Mouse (Mus musculus): ENCODE measurements around the gene Rab37. TPM values are rescaled to one million over a fixed set of nuclear protein-coding genes. Genes with fewer than 3 reads are reported as not detected.

The Rab37 gene
- polyA plus RNA-seq, 1 experiment from 2014 or later: 0.93 TPM

GRCm38 (mm10) chr11:115086213-115086612 is 5.0 kb upstream of the Rab37 start:
- Histone ChIP-seq H3K4me1 (peaks cover 18% of the 10 kb centered on the region), H3K27ac (replicated peaks) (no peak overlapping the region), H3K4me3 (replicated peaks) (no peak overlapping the region), H3K9me3 (replicated peaks) (no peaks in the 10 kb centered on the region), H3K4me2 (no peak overlapping the region), H3K27me3 (replicated peaks) (peaks cover 32% of the 10 kb centered on the region), H3K9ac (replicated peaks) (no peak overlapping the region; the same call in 1 of the 2 replicates), H3K36me3 (no peaks in the 10 kb centered on the region)
- no peak for ATAC-seq (ENCODE audit: low FRiP score)
- 64% methylated on average over 7 of the region's 7 CpGs for WGBS

- H3K4me1 ChIP-seq: peaks cover 15% of the 10 kb centered on the region
- H3K4me2 ChIP-seq: no peak overlapping the region
- no peaks in the 10 kb centered on the region for H3K9me3 ChIP-seq (replicated peaks)
- H3K4me3 ChIP-seq (replicated peaks): no peak overlapping the region
- ATAC-seq (ENCODE audit: low FRiP score): no peak
- WGBS: 67% methylated on average over 6 of the region's 6 CpGs
- H3K27me3 ChIP-seq (replicated peaks): peaks cover 38% of the 10 kb centered on the region
- H3K9ac ChIP-seq (replicated peaks): no peak overlapping the region
- H3K27ac ChIP-seq (replicated peaks): no peak overlapping the region
- H3K36me3 ChIP-seq: no peaks in the 10 kb centered on the region
Observed at GRCm38 (mm10) chr11:115089853-115090252, 1.4 kb upstream of the Rab37 start.

- ATAC-seq (ENCODE audit: low FRiP score): no peak
- 21% methylated on average over 4 of the region's 4 CpGs for WGBS
- H3K4me1 ChIP-seq: peaks cover 13% of the 10 kb centered on the region
- H3K9me3 ChIP-seq (replicated peaks): no peaks in the 10 kb centered on the region
- H3K36me3 ChIP-seq: no peaks in the 10 kb centered on the region
- H3K27me3 ChIP-seq (replicated peaks): peaks cover 30% of the 10 kb centered on the region
- H3K27ac ChIP-seq (replicated peaks): no peak overlapping the region
- H3K4me3 ChIP-seq (replicated peaks): no peak overlapping the region
- no peak overlapping the region for H3K9ac ChIP-seq (replicated peaks)
- H3K4me2 ChIP-seq: peak overlapping the region; percentile 59
Observed at GRCm38 (mm10) chr11:115092140-115092539, 909 bp downstream of the Rab37 start.

- Histone ChIP-seq H3K27ac (replicated peaks) (no peak overlapping the region), H3K9ac (replicated peaks) (no peak overlapping the region), H3K36me3 (no peaks in the 10 kb centered on the region), H3K9me3 (replicated peaks) (no peaks in the 10 kb centered on the region), H3K4me2 (no peak overlapping the region), H3K27me3 (replicated peaks) (no peaks in the 10 kb centered on the region; the same call in 1 of the 2 replicates), H3K4me3 (replicated peaks) (no peak overlapping the region), H3K4me1 (0 out of 2 replicates have a peak, but pooled peaks cover 5% of the 10 kb centered on the region)
- 70% methylated on average over 10 of the region's 10 CpGs for WGBS
- no peak for ATAC-seq (ENCODE audit: low FRiP score)
Observed at GRCm38 (mm10) chr11:115098203-115098932, 7.1 kb downstream of the Rab37 start.

- 60% methylated on average over 16 of the region's 16 CpGs for WGBS
- Histone ChIP-seq H3K4me3 (replicated peaks) (no peak overlapping the region), H3K9me3 (replicated peaks) (no peaks in the 10 kb centered on the region), H3K9ac (replicated peaks) (no peak overlapping the region), H3K4me1 (0 out of 2 replicates have a peak, but pooled peaks cover 5% of the 10 kb centered on the region), H3K4me2 (no peak overlapping the region), H3K36me3 (no peaks in the 10 kb centered on the region), H3K27ac (replicated peaks) (no peak overlapping the region), H3K27me3 (replicated peaks) (no peaks in the 10 kb centered on the region)
- ATAC-seq (ENCODE audit: low FRiP score): no peak
Observed at GRCm38 (mm10) chr11:115099241-115099840, 8.1 kb downstream of the Rab37 start.

GRCm38 (mm10) chr11:115100032-115100621 is 8.9 kb downstream of the Rab37 start:
- no peak for ATAC-seq (ENCODE audit: low FRiP score)
- H3K27ac ChIP-seq (replicated peaks): no peak overlapping the region
- no peak overlapping the region for H3K4me2 ChIP-seq
- H3K9ac ChIP-seq (replicated peaks): no peak overlapping the region
- H3K4me3 ChIP-seq (replicated peaks): no peak overlapping the region
- H3K27me3 ChIP-seq (replicated peaks): no peaks in the 10 kb centered on the region
- H3K36me3 ChIP-seq: no peaks in the 10 kb centered on the region
- H3K9me3 ChIP-seq (replicated peaks): no peaks in the 10 kb centered on the region
- WGBS: 77% methylated on average over 5 of the region's 5 CpGs
- 0 out of 2 replicates have a peak, but pooled peaks cover 5% of the 10 kb centered on the region for H3K4me1 ChIP-seq

- no peak for ATAC-seq (ENCODE audit: low FRiP score)
- Histone ChIP-seq H3K36me3 (no peaks in the 10 kb centered on the region), H3K4me3 (replicated peaks) (no peak overlapping the region), H3K27ac (replicated peaks) (no peak overlapping the region), H3K4me1 (0 out of 2 replicates have a peak, but pooled peaks cover 5% of the 10 kb centered on the region), H3K4me2 (no peak overlapping the region), H3K9me3 (replicated peaks) (no peaks in the 10 kb centered on the region), H3K9ac (replicated peaks) (no peak overlapping the region), H3K27me3 (replicated peaks) (no peaks in the 10 kb centered on the region)
- WGBS: 56% methylated on average over 7 of the region's 7 CpGs
Observed at GRCm38 (mm10) chr11:115100741-115101140, 9.5 kb downstream of the Rab37 start.

GRCm38 (mm10) chr11:115101615-115102051 is 10.4 kb downstream of the Rab37 start:
- Histone ChIP-seq H3K36me3 (no peaks in the 10 kb centered on the region), H3K27ac (replicated peaks) (no peak overlapping the region), H3K9ac (replicated peaks) (no peak overlapping the region), H3K9me3 (replicated peaks) (no peaks in the 10 kb centered on the region), H3K27me3 (replicated peaks) (no peaks in the 10 kb centered on the region), H3K4me2 (no peak overlapping the region), H3K4me1 (0 out of 2 replicates have a peak, but pooled peaks cover 5% of the 10 kb centered on the region), H3K4me3 (replicated peaks) (no peak overlapping the region)
- WGBS: 68% methylated on average over 6 of the region's 6 CpGs
- no peak for ATAC-seq (ENCODE audit: low FRiP score)

GRCm38 (mm10) chr11:115102116-115102515 is 10.9 kb downstream of the Rab37 start:
- Histone ChIP-seq H3K4me3 (replicated peaks) (no peak overlapping the region), H3K9me3 (replicated peaks) (no peaks in the 10 kb centered on the region), H3K36me3 (no peaks in the 10 kb centered on the region), H3K9ac (replicated peaks) (no peak overlapping the region), H3K4me1 (0 out of 2 replicates have a peak, but pooled peaks cover 5% of the 10 kb centered on the region), H3K4me2 (no peak overlapping the region), H3K27me3 (replicated peaks) (no peaks in the 10 kb centered on the region), H3K27ac (replicated peaks) (no peak overlapping the region)
- no peak for ATAC-seq (ENCODE audit: low FRiP score)
- WGBS: 92% methylated on average over 9 of the region's 9 CpGs

- Histone ChIP-seq H3K9me3 (replicated peaks) (no peaks in the 10 kb centered on the region), H3K9ac (replicated peaks) (no peak overlapping the region), H3K36me3 (no peaks in the 10 kb centered on the region), H3K4me1 (0 out of 2 replicates have a peak, but pooled peaks cover 9% of the 10 kb centered on the region), H3K27ac (replicated peaks) (no peak overlapping the region), H3K4me2 (no peak overlapping the region), H3K27me3 (replicated peaks) (no peaks in the 10 kb centered on the region), H3K4me3 (replicated peaks) (no peak overlapping the region)
- no peak for ATAC-seq (ENCODE audit: low FRiP score)
- WGBS: 91% methylated on average over 25 of the region's 25 CpGs
Observed at GRCm38 (mm10) chr11:115103470-115104413, 12.5 kb downstream of the Rab37 start.
